Mouse (Mus musculus): ENCODE data around the gene Selplg. TPM values are rescaled to one million over a fixed set of nuclear protein-coding genes. Genes with fewer than 3 reads are reported as not detected.

Selplg gene
- total RNA-seq, 2 experiments from 2014 or later, result 30.2 to 66.0 TPM

DNA sequence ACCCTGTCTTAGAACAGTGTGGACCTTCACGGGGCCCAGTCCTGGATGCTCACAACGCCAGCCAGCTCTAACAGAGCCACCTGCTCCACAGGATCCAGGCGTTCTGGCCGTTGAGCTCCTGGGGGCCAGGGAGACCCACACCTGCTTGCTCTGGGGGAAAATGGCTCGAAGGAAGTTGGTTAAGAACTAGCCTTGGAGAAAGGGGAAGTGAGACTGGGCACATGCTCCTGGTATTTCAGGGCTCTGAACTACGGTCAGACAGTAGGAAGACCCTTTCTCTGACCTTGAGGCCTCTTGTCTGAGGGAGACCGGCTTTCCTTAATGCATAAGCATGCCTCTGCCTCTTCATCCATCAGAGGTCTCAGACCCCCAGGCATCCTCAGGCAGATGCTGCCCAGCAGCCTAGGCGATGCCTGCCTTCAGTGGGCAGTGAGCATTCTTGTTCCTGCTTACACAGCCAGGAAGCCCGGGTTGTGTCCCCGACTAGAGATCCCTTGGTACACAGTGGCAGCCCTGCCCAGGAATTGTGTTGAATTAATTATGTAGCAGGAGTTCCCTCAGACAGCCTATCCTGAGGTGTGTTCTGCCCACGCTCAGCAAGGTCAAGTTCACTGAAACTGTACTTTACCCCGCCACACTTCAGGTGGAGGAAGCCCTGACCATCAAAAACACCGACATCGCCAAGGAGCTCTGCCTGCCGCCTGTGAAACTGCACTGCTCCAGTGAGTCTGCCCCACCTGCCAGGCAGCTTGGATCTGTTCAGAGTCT, 56.1 kb downstream of the Selplg start:
- no peak for ATAC-seq (replicated peaks; ENCODE audit: low FRiP score, low TSS enrichment, poor library complexity, severe bottlenecking)

DNA sequence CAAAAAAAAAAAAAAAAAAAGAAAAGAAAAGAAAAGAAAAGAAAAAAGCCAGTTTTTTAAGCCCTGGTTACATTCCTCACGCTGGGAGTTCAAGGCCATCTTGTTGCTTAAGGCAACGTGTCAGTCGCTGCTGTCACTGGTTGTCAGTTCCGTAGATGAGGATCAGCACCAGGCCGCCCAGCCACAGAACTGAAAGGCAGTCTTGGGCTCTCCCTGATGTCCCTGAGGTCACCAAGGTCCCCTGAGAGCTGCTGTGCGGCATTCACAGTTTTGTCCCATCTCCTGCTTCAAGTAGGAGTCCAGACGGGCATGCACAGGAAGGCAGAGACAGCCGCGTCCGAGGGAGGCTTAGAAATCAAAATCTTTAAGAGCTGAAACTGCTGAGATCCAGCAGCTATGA, 56.9 kb downstream of the Selplg start:
- no peak for ATAC-seq (replicated peaks; ENCODE audit: low FRiP score, low TSS enrichment, poor library complexity, severe bottlenecking)

- peak; percentile 66 for ATAC-seq (replicated peaks; ENCODE audit: low FRiP score, low TSS enrichment, poor library complexity, severe bottlenecking)
Observed at GRCm38 (mm10) chr5:113773664-113774063, 58.8 kb downstream of the Selplg start.

- ATAC-seq (replicated peaks; ENCODE audit: low FRiP score, low TSS enrichment, poor library complexity, severe bottlenecking), result no peak
Observed at GRCm38 (mm10) chr5:113772905-113773519, 59.4 kb downstream of the Selplg start.

DNA sequence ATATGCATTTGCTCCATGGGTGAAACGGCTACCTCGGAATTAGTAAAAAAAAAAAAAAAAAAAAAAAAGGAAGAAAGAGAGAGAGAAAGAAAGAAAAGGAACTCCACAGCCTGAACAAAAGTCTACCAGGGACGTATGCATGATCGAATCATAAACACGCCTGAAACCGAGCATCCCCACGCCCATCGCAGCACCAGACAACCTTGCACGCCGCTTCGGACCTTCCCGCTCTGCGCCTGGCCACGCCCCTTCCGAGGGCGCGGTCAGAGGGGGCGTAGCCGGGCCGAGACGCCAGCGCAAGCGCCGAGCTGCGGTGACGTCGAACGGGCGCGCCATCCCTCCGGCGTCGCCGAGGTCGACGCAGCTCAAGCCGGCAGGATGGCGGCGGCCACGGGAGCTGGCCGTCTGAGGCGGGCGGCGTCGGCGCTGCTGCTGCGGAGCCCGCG, 60.0 kb downstream of the Selplg start, which contains the start of the genes Sart3 and Iscu:
Sart3 (minus strand) TSS at position 61 of the 446 bp plus-strand sequence.
Iscu (plus strand) TSS at position 299 of the 446 bp plus-strand sequence.
- peak; percentile 69 for ATAC-seq (replicated peaks; ENCODE audit: low FRiP score, low TSS enrichment, poor library complexity, severe bottlenecking)

- ATAC-seq (replicated peaks; ENCODE audit: low FRiP score, low TSS enrichment, poor library complexity, severe bottlenecking), result peak; percentile 76
Observed at GRCm38 (mm10) chr5:113771213-113772162, 61.0 kb downstream of the Selplg start.

DNA sequence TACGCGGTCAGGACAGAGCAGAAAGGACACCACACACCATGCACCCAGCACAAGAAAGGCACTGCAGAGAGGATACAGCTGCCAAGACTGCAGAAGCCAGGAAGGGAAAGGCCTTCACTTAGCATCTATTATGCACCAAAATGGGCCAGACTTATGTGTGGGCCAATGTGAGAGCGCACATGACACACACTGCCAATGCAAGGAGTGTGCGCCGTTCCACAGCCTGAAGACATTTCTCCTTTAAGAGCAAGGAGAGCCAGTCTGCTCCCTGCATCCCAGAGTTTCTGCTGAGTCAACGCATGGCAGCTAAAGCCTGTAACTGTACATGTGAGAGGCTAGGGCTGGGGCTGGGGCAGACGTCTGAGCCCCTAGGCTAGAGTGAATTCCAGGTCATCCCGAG, 63.6 kb downstream of the Selplg start:
- no peak for ATAC-seq (replicated peaks; ENCODE audit: low FRiP score, low TSS enrichment, poor library complexity, severe bottlenecking)

Other genes with a start within 250 kb of the Selplg start
- 0.48 and 2.2 TPM in 2 replicates for gene Cmklr1, start 182.2 kb downstream of the Selplg start, total RNA-seq (2014; fragmentation: Nextera tagmentation)
- gene Cmklr1, start 182.2 kb downstream of the Selplg start, total RNA-seq (2017), result 0.23 TPM in 1 of 2 replicates, not detected in the other
- gene 1700069L16Rik, start 107.9 kb downstream of the Selplg start, total RNA-seq (2014; fragmentation: Nextera tagmentation), result not detected in 2 replicates
- gene 1700069L16Rik, start 107.9 kb downstream of the Selplg start, total RNA-seq (2017), result not detected in 2 replicates
- gene Ficd, start 96.8 kb downstream of the Selplg start, total RNA-seq (2014; fragmentation: Nextera tagmentation), result 1.6 and 2.0 TPM in 2 replicates
- gene Ficd, start 96.8 kb downstream of the Selplg start, total RNA-seq (2017), result 0.23 and 0.80 TPM in 2 replicates
- 46.6 and 48.1 TPM in 2 replicates for gene Sart3, start 60.1 kb downstream of the Selplg start, total RNA-seq (2014; fragmentation: Nextera tagmentation)
- 38.6 and 45.5 TPM in 2 replicates for gene Sart3, start 60.1 kb downstream of the Selplg start, total RNA-seq (2017)
- gene Iscu, start 59.9 kb downstream of the Selplg start, total RNA-seq (2014; fragmentation: Nextera tagmentation), result 80.5 and 81.0 TPM in 2 replicates
- gene Iscu, start 59.9 kb downstream of the Selplg start, total RNA-seq (2017), result 63.1 and 68.9 TPM in 2 replicates
- gene Tmem119, start 32.1 kb downstream of the Selplg start, total RNA-seq (2014; fragmentation: Nextera tagmentation), result 0.46 TPM in 1 of 2 replicates, not detected in the other
- gene Tmem119, start 32.1 kb downstream of the Selplg start, total RNA-seq (2017), result not detected in 2 replicates
- gene Coro1c, start 76.1 kb upstream of the Selplg start, total RNA-seq (2014; fragmentation: Nextera tagmentation), result 56.5 and 80.4 TPM in 2 replicates
- 75.7 and 78.0 TPM in 2 replicates for gene Coro1c, start 76.1 kb upstream of the Selplg start, total RNA-seq (2017)
- 12.5 and 20.6 TPM in 2 replicates for gene Ssh1, start 161.2 kb upstream of the Selplg start, total RNA-seq (2014; fragmentation: Nextera tagmentation)
- gene Ssh1, start 161.2 kb upstream of the Selplg start, total RNA-seq (2017), result 3.7 and 5.1 TPM in 2 replicates
- gene Dao, start 171.1 kb upstream of the Selplg start, total RNA-seq (2014; fragmentation: Nextera tagmentation), result not detected in 2 replicates
- gene Dao, start 171.1 kb upstream of the Selplg start, total RNA-seq (2017), result not detected in 2 replicates
- gene Usp30, start 232.8 kb upstream of the Selplg start, total RNA-seq (2014; fragmentation: Nextera tagmentation), result 5.7 and 11.0 TPM in 2 replicates
- 3.5 and 12.2 TPM in 2 replicates for gene Usp30, start 232.8 kb upstream of the Selplg start, total RNA-seq (2017)